Mouse (Mus musculus): ENCODE measurements around the gene Anks1. TPM values are rescaled to one million over a fixed set of nuclear protein-coding genes. Genes with fewer than 3 reads are reported as not detected.

The Anks1 gene
- total RNA-seq, 1 experiment from 2014 or later = 40.5 TPM

- peak; percentile 84 for ATAC-seq (replicated peaks; ENCODE audit: low read depth, poor library complexity, severe bottlenecking)
These were observed 171.1 kb downstream of the Anks1 start, which contains the start of gene Tcp11 for GRCm38 (mm10) chr17:28080045-28080816. Tcp11 (minus strand) TSS chr17:28080639.

- ATAC-seq (replicated peaks; ENCODE audit: low read depth, poor library complexity, severe bottlenecking) = no peak
These were observed 171.7 kb downstream of the Anks1 start for GRCm38 (mm10) chr17:28080817-28081165.

GRCm38 (mm10) chr17:28081385-28081784, 172.3 kb downstream of the Anks1 start:
- ATAC-seq (replicated peaks; ENCODE audit: low read depth, poor library complexity, severe bottlenecking) = no peak

GRCm38 (mm10) chr17:28081856-28082255, 172.8 kb downstream of the Anks1 start:
- ATAC-seq (replicated peaks; ENCODE audit: low read depth, poor library complexity, severe bottlenecking) = no peak

- ATAC-seq (replicated peaks; ENCODE audit: low read depth, poor library complexity, severe bottlenecking) = no peak
These were observed 173.8 kb downstream of the Anks1 start for GRCm38 (mm10) chr17:28082863-28083262.

- no peak for ATAC-seq (replicated peaks; ENCODE audit: low read depth, poor library complexity, severe bottlenecking)
These were observed 175.3 kb downstream of the Anks1 start for GRCm38 (mm10) chr17:28084395-28084905.

- ATAC-seq (replicated peaks; ENCODE audit: low read depth, poor library complexity, severe bottlenecking) = peak; percentile 84
These were observed 175.9 kb downstream of the Anks1 start for GRCm38 (mm10) chr17:28084964-28085363.

GRCm38 (mm10) chr17:28087430-28087829, 178.3 kb downstream of the Anks1 start:
- no peak for ATAC-seq (replicated peaks; ENCODE audit: low read depth, poor library complexity, severe bottlenecking)

- no peak for ATAC-seq (replicated peaks; ENCODE audit: low read depth, poor library complexity, severe bottlenecking)
These were observed 179.6 kb downstream of the Anks1 start for GRCm38 (mm10) chr17:28088718-28089117.

GRCm38 (mm10) chr17:28092297-28092696, 183.2 kb downstream of the Anks1 start:
- ATAC-seq (replicated peaks; ENCODE audit: low read depth, poor library complexity, severe bottlenecking) = no peak

- no peak for ATAC-seq (replicated peaks; ENCODE audit: low read depth, poor library complexity, severe bottlenecking)
These were observed 184.7 kb downstream of the Anks1 start for GRCm38 (mm10) chr17:28093837-28094236.

- peak; percentile 72 for ATAC-seq (replicated peaks; ENCODE audit: low read depth, poor library complexity, severe bottlenecking)
These were observed 187.3 kb downstream of the Anks1 start for GRCm38 (mm10) chr17:28096418-28096817.

- ATAC-seq (replicated peaks; ENCODE audit: low read depth, poor library complexity, severe bottlenecking) = no peak
These were observed 188.2 kb downstream of the Anks1 start for GRCm38 (mm10) chr17:28097308-28097707.

- no peak for ATAC-seq (replicated peaks; ENCODE audit: low read depth, poor library complexity, severe bottlenecking)
These were observed 190.0 kb downstream of the Anks1 start for GRCm38 (mm10) chr17:28099086-28099485.

- no peak for ATAC-seq (replicated peaks; ENCODE audit: low read depth, poor library complexity, severe bottlenecking)
These were observed 191.6 kb downstream of the Anks1 start for GRCm38 (mm10) chr17:28100669-28101068.

GRCm38 (mm10) chr17:28101284-28101887, 192.3 kb downstream of the Anks1 start:
- no peak for ATAC-seq (replicated peaks; ENCODE audit: low read depth, poor library complexity, severe bottlenecking)

- no peak for ATAC-seq (replicated peaks; ENCODE audit: low read depth, poor library complexity, severe bottlenecking)
These were observed 192.8 kb downstream of the Anks1 start for GRCm38 (mm10) chr17:28101902-28102319.

- ATAC-seq (replicated peaks; ENCODE audit: low read depth, poor library complexity, severe bottlenecking) = no peak
These were observed 195.3 kb downstream of the Anks1 start for GRCm38 (mm10) chr17:28104416-28104815.

GRCm38 (mm10) chr17:28106352-28106751, 197.2 kb downstream of the Anks1 start:
- ATAC-seq (replicated peaks; ENCODE audit: low read depth, poor library complexity, severe bottlenecking) = no peak

GRCm38 (mm10) chr17:28107275-28107674, 198.2 kb downstream of the Anks1 start:
- no peak for ATAC-seq (replicated peaks; ENCODE audit: low read depth, poor library complexity, severe bottlenecking)

GRCm38 (mm10) chr17:28112266-28112665, 203.2 kb downstream of the Anks1 start:
- ATAC-seq (replicated peaks; ENCODE audit: low read depth, poor library complexity, severe bottlenecking) = no peak

Data from common myeloid progenitor, adult 5-6 weeks (primary cell).